Mouse (Mus musculus) midbrain, postnatal 0 days (tissue): ENCODE results near the gene Frmd5. TPM values are rescaled to one million over a fixed set of nuclear protein-coding genes. Genes with fewer than 3 reads are reported as not detected.

Source experiments
- ATAC-seq: fragments of 200-750 bp; cut with Nextera tagmentation; 2 replicates; pipeline ENCODE4 v1.8.0; 2017; ENCODE audit warnings: moderate number of reproducible peaks, mild to moderate bottlenecking, moderate TSS enrichment, moderate library complexity; ENCODE audit not compliant: low FRiP score
- DNase-seq: peaks from one replicate; pipeline ENCODE4 v3.0.0-alpha.2; 2015; ENCODE audit warnings: low spot score
- H3K27ac ChIP-seq: fragments of 300-500 bp; sonication (generic); 2 replicates; pipeline ENCODE4 v1.5.1; 2014; ENCODE audit warnings: low read depth, mild to moderate bottlenecking, low read length, mixed read lengths
- H3K27me3 ChIP-seq: fragments of 300-500 bp; sonication (generic); 2 replicates; pipeline ENCODE4 v1.6.1; 2014; ENCODE audit warnings: low read length, control low read depth, mixed read lengths; ENCODE audit not compliant: insufficient read depth
- H3K36me3 ChIP-seq: fragments of 300-500 bp; sonication (generic); 2 replicates; pipeline ENCODE4 v1.6.1; 2014; ENCODE audit warnings: low read length, control low read depth, mixed read lengths; ENCODE audit not compliant: insufficient read depth
- H3K4me1 ChIP-seq: fragments of 300-500 bp; sonication (generic); 2 replicates; pipeline ENCODE4 v1.6.1; 2014; ENCODE audit warnings: mild to moderate bottlenecking, control low read depth, antibody characterized with exemption, low read length, mixed read lengths; ENCODE audit not compliant: insufficient read depth
- H3K4me2 ChIP-seq: fragments of 300-500 bp; sonication (generic); 2 replicates; pipeline ENCODE4 v1.6.1; 2014; ENCODE audit warnings: low read depth, mild to moderate bottlenecking, low read length, mixed read lengths; ENCODE audit not compliant: poor library complexity, severe bottlenecking
- H3K4me3 ChIP-seq: fragments of 300-500 bp; sonication (generic); 2 replicates; pipeline ENCODE4 v1.5.1; 2014; ENCODE audit warnings: low read depth, mild to moderate bottlenecking, low read length, moderate library complexity
- H3K9ac ChIP-seq: fragments of 300-500 bp; sonication (generic); replicated peaks from 2 replicates; pipeline ENCODE4 v1.6.1; 2014; ENCODE audit warnings: mild to moderate bottlenecking, low read length, moderate library complexity, mixed read lengths; ENCODE audit not compliant: poor library complexity, severe bottlenecking
- H3K9me3 ChIP-seq: fragments of 300-500 bp; sonication (generic); 2 replicates; pipeline ENCODE4 v1.6.1; 2016; ENCODE audit warnings: low read length, control low read depth
- CTCF ChIP-seq: IDR thresholded peaks from 2 replicates; pipeline ENCODE4 v1.5.1; 2016; ENCODE audit warnings: antibody characterized with exemption, mild to moderate bottlenecking
- WGBS: fragments of 180-500 bp; shearing (Covaris S2); extraction: QIAGEN DNeasy Blood & Tissue Kit; methylation state at CpG from one replicate; pipeline ENCODE4 v1.1.7; 2014; 5-methylcytosine and 5-hydroxymethylcytosine counted together
- polyA plus RNA-seq: library from polyadenylated mRNA; unstranded; fragments of >200 nt; fragmentation: Nextera tagmentation; extraction: Ambion mirVana; gene quantifications from 2 replicates; pipeline ENCODE4 v1.2.1, GENCODE M21; 2015
- total RNA-seq: library from RNA; depleted of rRNA; stranded (reverse); fragments of >200 nt; gene quantifications from 2 replicates; pipeline ENCODE4 v1.2.3, GENCODE M21; 2014

Frmd5 gene
- total and polyA plus RNA-seq, 2 experiments from 2014 or later: 14.6 to 38.3 TPM

- Histone ChIP-seq H3K9ac (no peak overlapping the region), H3K4me3 (no peak overlapping the region), H3K4me1 (no peaks in the 10 kb centered on the region), H3K27me3 (no peaks in the 10 kb centered on the region), H3K36me3 (no peaks in the 10 kb centered on the region), H3K9me3 (no peaks in the 10 kb centered on the region), H3K4me2 (no peak overlapping the region), H3K27ac (no peak overlapping the region)
- ATAC-seq (no peak), DNase-seq (no peak)
- TF ChIP-seq CTCF: no peak
- WGBS: 72% methylated on average over 13 of the region's 13 CpGs
Observed at GRCm38 (mm10) chr2:121787767-121788166, 19.1 kb downstream of the Frmd5 start.

- Histone ChIP-seq H3K9ac (no peak overlapping the region), H3K9me3 (no peaks in the 10 kb centered on the region), H3K27me3 (no peaks in the 10 kb centered on the region), H3K4me2 (no peak overlapping the region), H3K4me3 (no peak overlapping the region), H3K36me3 (no peaks in the 10 kb centered on the region), H3K27ac (no peak overlapping the region), H3K4me1 (no peaks in the 10 kb centered on the region)
- 59% methylated on average over 7 of the region's 7 CpGs for WGBS
- DNase-seq: no peak
- no peak for TF ChIP-seq CTCF
- no peak for ATAC-seq
Observed at GRCm38 (mm10) chr2:121787271-121787670, 19.6 kb downstream of the Frmd5 start.

DNA sequence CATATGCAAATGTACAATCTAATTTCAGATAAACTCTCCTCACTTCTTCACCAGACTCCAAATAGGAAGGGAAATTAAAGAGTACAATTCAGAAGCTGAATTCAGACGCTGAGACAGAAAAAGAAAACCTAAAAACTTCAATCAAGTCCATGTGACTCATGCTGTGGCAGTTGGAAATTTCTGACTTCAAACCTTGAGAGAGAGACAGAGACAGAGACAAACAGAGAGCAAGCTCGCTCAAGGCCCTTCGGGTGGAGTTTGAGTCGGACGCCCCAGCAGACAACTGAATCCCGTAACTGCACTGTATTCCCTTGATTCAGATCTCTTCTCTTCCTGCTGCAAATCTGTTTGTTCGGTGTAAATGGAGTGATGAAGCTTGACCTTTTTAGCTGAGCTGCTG is 30.7 kb downstream of the Frmd5 start:
- no peaks in the 10 kb centered on the region for H3K9me3 ChIP-seq
- no peak for TF ChIP-seq CTCF
- no peaks in the 10 kb centered on the region for H3K4me1 ChIP-seq
- DNase-seq (no peak), ATAC-seq (no peak)
- H3K9ac ChIP-seq: no peak overlapping the region
- no peak overlapping the region for H3K4me3 ChIP-seq
- H3K27ac ChIP-seq: no peak overlapping the region
- WGBS: 77% methylated on average over 7 of the region's 7 CpGs
- H3K4me2 ChIP-seq: no peak overlapping the region
- H3K27me3 ChIP-seq: no peaks in the 10 kb centered on the region
- H3K36me3 ChIP-seq: no peaks in the 10 kb centered on the region

GRCm38 (mm10) chr2:121764851-121765250 is 42.0 kb downstream of the Frmd5 start:
- H3K36me3 ChIP-seq: no peaks in the 10 kb centered on the region
- H3K4me1 ChIP-seq: no peaks in the 10 kb centered on the region
- no peaks in the 10 kb centered on the region for H3K9me3 ChIP-seq
- DNase-seq: no peak
- H3K27ac ChIP-seq: no peak overlapping the region
- H3K4me2 ChIP-seq: no peak overlapping the region
- ATAC-seq: no peak
- H3K4me3 ChIP-seq: no peak overlapping the region
- 53% methylated on average over 5 of the region's 5 CpGs for WGBS
- H3K9ac ChIP-seq: no peak overlapping the region
- no peaks in the 10 kb centered on the region for H3K27me3 ChIP-seq
- TF ChIP-seq CTCF: no peak

DNA sequence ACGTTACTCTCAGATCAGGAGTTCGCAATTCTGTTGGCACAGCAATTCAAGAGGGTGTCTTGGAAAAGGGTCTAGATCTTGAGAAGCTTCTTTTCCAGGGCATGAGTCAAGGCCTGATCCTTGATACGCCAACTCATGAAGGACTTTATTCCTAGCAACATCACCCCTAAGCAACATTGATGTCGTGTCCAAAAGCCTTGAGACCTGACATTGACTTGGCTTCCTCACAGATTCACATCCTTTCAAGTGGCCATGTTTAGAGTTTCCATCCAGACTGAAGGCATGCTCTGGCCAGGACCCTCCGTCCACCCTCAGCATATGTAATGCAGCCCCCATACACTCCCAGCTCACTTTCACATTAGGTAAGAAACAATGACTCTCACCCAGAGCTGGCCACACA is 45.0 kb downstream of the Frmd5 start:
- no peak for TF ChIP-seq CTCF
- DNase-seq: no peak
- WGBS: 95% methylated on average over 5 of the region's 5 CpGs

GRCm38 (mm10) chr2:121761281-121761795 is 45.5 kb downstream of the Frmd5 start:
- H3K4me3 ChIP-seq: no peak overlapping the region
- no peaks in the 10 kb centered on the region for H3K27me3 ChIP-seq
- H3K9me3 ChIP-seq: no peaks in the 10 kb centered on the region
- TF ChIP-seq CTCF: no peak
- no peak overlapping the region for H3K4me2 ChIP-seq
- no peak overlapping the region for H3K27ac ChIP-seq
- WGBS: 90% methylated on average over 11 of the region's 11 CpGs
- ATAC-seq: no peak
- H3K9ac ChIP-seq: no peak overlapping the region
- DNase-seq: no peak
- H3K4me1 ChIP-seq: no peaks in the 10 kb centered on the region
- no peaks in the 10 kb centered on the region for H3K36me3 ChIP-seq

More for the DNA sequence above, 45.0 kb downstream of the Frmd5 start:
- no peaks in the 10 kb centered on the region for H3K9me3 ChIP-seq
- no peak for ATAC-seq
- no peaks in the 10 kb centered on the region for H3K4me1 ChIP-seq
- H3K36me3 ChIP-seq: no peaks in the 10 kb centered on the region
- H3K4me3 ChIP-seq: no peak overlapping the region
- H3K9ac ChIP-seq: no peak overlapping the region
- H3K27ac ChIP-seq: no peak overlapping the region
- no peak overlapping the region for H3K4me2 ChIP-seq
- no peaks in the 10 kb centered on the region for H3K27me3 ChIP-seq
